ENCODE assay signal across 29 mouse cellular contexts in the genomic region with DNA sequence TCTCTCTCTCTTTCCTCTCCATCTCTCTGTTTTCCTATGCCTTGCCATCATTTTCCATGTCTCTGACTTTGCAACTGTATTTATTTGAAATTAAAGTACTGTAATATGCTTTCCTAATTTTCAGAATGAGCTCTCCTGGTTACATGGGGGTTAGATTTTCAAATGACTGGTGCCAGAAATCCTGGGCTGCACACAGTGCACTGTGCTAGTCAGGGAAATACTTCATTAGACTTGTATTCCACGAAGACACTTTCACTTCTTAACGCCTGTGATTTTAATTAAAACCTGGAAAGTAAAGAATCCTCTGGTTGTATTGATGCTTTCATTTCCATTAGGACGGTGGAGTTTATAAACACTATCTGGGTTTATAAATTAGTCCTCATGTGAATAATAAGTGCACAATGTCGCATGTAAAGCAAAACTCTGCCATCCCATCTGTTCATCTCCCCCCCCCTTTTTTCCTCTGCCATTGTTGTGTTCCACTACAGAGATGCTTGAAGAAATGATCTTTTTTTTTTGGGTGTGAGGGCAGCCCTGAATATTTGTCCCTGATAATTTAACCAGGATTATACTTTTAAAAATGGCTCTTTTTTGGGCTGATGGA.
A peak's percentile ranks its signal among the peaks of the same experiment; 100 is the strongest.
DNase-seq lines count a peak whose midpoint lies in the region; ATAC-seq and TF ChIP-seq lines count a peak whose summit lies in the region.
"Had no signal": no experiment of that assay in that cellular context is flagged by ENCODE, and none has a peak within 500 bp of the region (broad histone marks: within the 10 kb centered on the region; RNA-seq: fewer than 3 reads in every experiment).

No protein-coding gene starts in this region.

- H3K4me2 ChIP-seq in forebrain, embryonic 16.5 days (ENCODE audit: low read length) = no peak overlapping the region
- H3K4me2 ChIP-seq in forebrain, embryonic 13.5 days = no peak overlapping the region
- H3K4me2 ChIP-seq in hindbrain, postnatal 0 days (ENCODE audit: low read depth, low read length) = no peak overlapping the region
- H3K4me2 ChIP-seq in hindbrain, embryonic 12.5 days (replicated peaks) = no peak overlapping the region
- H3K4me2 ChIP-seq in neural tube, embryonic 15.5 days = no peak overlapping the region
- no peak overlapping the region for H3K4me2 ChIP-seq in midbrain, embryonic 16.5 days (ENCODE audit: low read length)
- H3K4me2 ChIP-seq: embryonic facial prominence, embryonic 12.5 days; embryonic facial prominence, embryonic 15.5 days; heart, embryonic 13.5 days; hindbrain, embryonic 14.5 days had no signal

- no peak for TF ChIP-seq CTCF in hindbrain, postnatal 0 days (IDR thresholded peaks at IDR 0.05; ENCODE audit: low read depth)
- no peak for TF ChIP-seq CTCF in brain, embryonic 14.5 days (IDR thresholded peaks at IDR 0.05; ENCODE audit: borderline replicate concordance, extremely low read depth, insufficient read depth, insufficient read length)

- H3K4me3 ChIP-seq in forebrain, embryonic 16.5 days (replicated peaks; ENCODE audit: low read length) = no peak overlapping the region
- no peak overlapping the region for H3K4me3 ChIP-seq in forebrain, embryonic 13.5 days
- no peak overlapping the region for H3K4me3 ChIP-seq in hindbrain, postnatal 0 days (ENCODE audit: low read length)
- H3K4me3 ChIP-seq in hindbrain, embryonic 12.5 days = no peak overlapping the region
- H3K4me3 ChIP-seq in neural tube, embryonic 15.5 days (replicated peaks) = no peak overlapping the region
- no peak overlapping the region for H3K4me3 ChIP-seq in midbrain, embryonic 16.5 days (ENCODE audit: low read depth, low read length)
- H3K4me3 ChIP-seq: embryonic facial prominence, embryonic 12.5 days; embryonic facial prominence, embryonic 15.5 days; heart, adult 2 months; heart, embryonic 10.5 days; heart, embryonic 13.5 days had no signal

- 35% methylated on average over 4 of the region's 4 CpGs for WGBS in forebrain, embryonic 16.5 days
- WGBS in forebrain, embryonic 13.5 days = 52% methylated on average over 4 of the region's 4 CpGs
- 48% methylated on average over 4 of the region's 4 CpGs for WGBS in hindbrain, postnatal 0 days
- 76% methylated on average over 4 of the region's 4 CpGs for WGBS in hindbrain, embryonic 12.5 days
- WGBS in neural tube, embryonic 15.5 days = 28% methylated on average over 4 of the region's 4 CpGs
- 49% methylated on average over 4 of the region's 4 CpGs for WGBS in midbrain, embryonic 16.5 days

- no peak overlapping the region for H3K27ac ChIP-seq in forebrain, embryonic 16.5 days (ENCODE audit: low read length)
- no peak overlapping the region for H3K27ac ChIP-seq in forebrain, embryonic 13.5 days
- H3K27ac ChIP-seq in hindbrain, postnatal 0 days = no peak overlapping the region
- no peak overlapping the region for H3K27ac ChIP-seq in hindbrain, embryonic 12.5 days
- no peak overlapping the region for H3K27ac ChIP-seq in neural tube, embryonic 15.5 days (replicated peaks)
- no peak overlapping the region for H3K27ac ChIP-seq in midbrain, embryonic 16.5 days (ENCODE audit: low read length)
- H3K27ac ChIP-seq: embryonic facial prominence, embryonic 12.5 days; embryonic facial prominence, embryonic 15.5 days; heart, adult 2 months; heart, embryonic 10.5 days; heart, embryonic 13.5 days; hindbrain, embryonic 14.5 days had no signal

- no peaks in the 10 kb centered on the region for H3K9me3 ChIP-seq in forebrain, embryonic 16.5 days (ENCODE audit: control insufficient read depth, low read length)
- no peaks in the 10 kb centered on the region for H3K9me3 ChIP-seq in forebrain, embryonic 13.5 days (replicated peaks)
- H3K9me3 ChIP-seq in hindbrain, postnatal 0 days (ENCODE audit: low read length) = no peaks in the 10 kb centered on the region
- no peaks in the 10 kb centered on the region for H3K9me3 ChIP-seq in hindbrain, embryonic 12.5 days (replicated peaks)
- H3K9me3 ChIP-seq in neural tube, embryonic 15.5 days (replicated peaks) = no peaks in the 10 kb centered on the region
- no peaks in the 10 kb centered on the region for H3K9me3 ChIP-seq in midbrain, embryonic 16.5 days (replicated peaks; ENCODE audit: control insufficient read depth, low read length, poor library complexity, severe bottlenecking)
- H3K9me3 ChIP-seq: embryonic facial prominence, embryonic 12.5 days; embryonic facial prominence, embryonic 15.5 days; G1E; heart, embryonic 10.5 days; heart, embryonic 13.5 days had no signal

- TF ChIP-seq POLR2A in brain, embryonic 14.5 days (IDR thresholded peaks at IDR 0.05; ENCODE audit: borderline replicate concordance, extremely low read depth, insufficient read depth, insufficient read length, poor library complexity, severe bottlenecking) = no peak

- no peak overlapping the region for H3K9ac ChIP-seq in forebrain, embryonic 16.5 days (replicated peaks; ENCODE audit: low read depth, low read length)
- no peak overlapping the region for H3K9ac ChIP-seq in forebrain, embryonic 13.5 days
- no peak overlapping the region for H3K9ac ChIP-seq in hindbrain, postnatal 0 days (replicated peaks; ENCODE audit: low read length)
- H3K9ac ChIP-seq in hindbrain, embryonic 12.5 days = no peak overlapping the region
- H3K9ac ChIP-seq in neural tube, embryonic 15.5 days (replicated peaks) = no peak overlapping the region
- no peak overlapping the region for H3K9ac ChIP-seq in midbrain, embryonic 16.5 days (ENCODE audit: low read depth, low read length)
- H3K9ac ChIP-seq: embryonic facial prominence, embryonic 12.5 days; embryonic facial prominence, embryonic 15.5 days; heart, embryonic 13.5 days; hindbrain, embryonic 14.5 days had no signal

- no peaks in the 10 kb centered on the region for H3K4me1 ChIP-seq in forebrain, embryonic 16.5 days (replicated peaks; ENCODE audit: control insufficient read depth, insufficient read depth, low read length)
- no peaks in the 10 kb centered on the region for H3K4me1 ChIP-seq in forebrain, embryonic 13.5 days
- no peaks in the 10 kb centered on the region for H3K4me1 ChIP-seq in hindbrain, postnatal 0 days (ENCODE audit: insufficient read depth, low read length)
- no peaks in the 10 kb centered on the region for H3K4me1 ChIP-seq in hindbrain, embryonic 12.5 days
- no peaks in the 10 kb centered on the region for H3K4me1 ChIP-seq in neural tube, embryonic 15.5 days
- no peaks in the 10 kb centered on the region for H3K4me1 ChIP-seq in midbrain, embryonic 16.5 days (ENCODE audit: control insufficient read depth, insufficient read depth, low read length)
- H3K4me1 ChIP-seq: embryonic facial prominence, embryonic 12.5 days; embryonic facial prominence, embryonic 15.5 days; heart, embryonic 10.5 days; heart, embryonic 13.5 days had no signal

- DNase-seq in hindbrain, postnatal 0 days (ENCODE audit: low spot score) = peak; percentile 12
- peak; percentile 34 for DNase-seq in brain, embryonic 14.5 days (ENCODE audit: low read depth)
- DNase-seq: adrenal gland, postnatal 10 days; adrenal gland, postnatal 36 days; B cell, adult 2 months; cerebellum, adult 11 months; cerebellum, adult 2 months; cerebellum, adult 9-11 months; cerebellum, postnatal 25 days; gastrocnemius, postnatal 10 days; gastrocnemius, postnatal 36 days; heart, adult 2 months; heart, postnatal 14 days; heart, postnatal 4 days had no signal

- no peaks in the 10 kb centered on the region for H3K27me3 ChIP-seq in forebrain, embryonic 16.5 days (replicated peaks; ENCODE audit: control insufficient read depth, insufficient read depth, low read length)
- no peaks in the 10 kb centered on the region for H3K27me3 ChIP-seq in forebrain, embryonic 13.5 days
- H3K27me3 ChIP-seq in hindbrain, postnatal 0 days (ENCODE audit: insufficient read depth, low read length) = no peaks in the 10 kb centered on the region
- H3K27me3 ChIP-seq in hindbrain, embryonic 12.5 days = no peaks in the 10 kb centered on the region
- no peaks in the 10 kb centered on the region for H3K27me3 ChIP-seq in neural tube, embryonic 15.5 days (replicated peaks)
- H3K27me3 ChIP-seq in midbrain, embryonic 16.5 days (ENCODE audit: control insufficient read depth, insufficient read depth, low read depth, low read length) = no peaks in the 10 kb centered on the region
- H3K27me3 ChIP-seq: CH12.LX; embryonic facial prominence, embryonic 12.5 days; embryonic facial prominence, embryonic 15.5 days; heart, embryonic 13.5 days; Patski had no signal

- no peaks in the 10 kb centered on the region for H3K36me3 ChIP-seq in forebrain, embryonic 16.5 days (ENCODE audit: control insufficient read depth, insufficient read depth)
- no peaks in the 10 kb centered on the region for H3K36me3 ChIP-seq in forebrain, embryonic 13.5 days (ENCODE audit: poor library complexity, severe bottlenecking)
- H3K36me3 ChIP-seq in hindbrain, postnatal 0 days (ENCODE audit: insufficient read depth, low read length) = no peaks in the 10 kb centered on the region
- no peaks in the 10 kb centered on the region for H3K36me3 ChIP-seq in hindbrain, embryonic 12.5 days
- no peaks in the 10 kb centered on the region for H3K36me3 ChIP-seq in neural tube, embryonic 15.5 days
- H3K36me3 ChIP-seq in midbrain, embryonic 16.5 days (ENCODE audit: control insufficient read depth, insufficient read depth, low read length) = no peaks in the 10 kb centered on the region
- H3K36me3 ChIP-seq: embryonic facial prominence, embryonic 12.5 days; embryonic facial prominence, embryonic 15.5 days; G1E; heart, embryonic 10.5 days; heart, embryonic 13.5 days had no signal

- ATAC-seq in forebrain, embryonic 16.5 days = 0 out of 2 replicates have a peak, but pooled peaks have one; percentile 43
- ATAC-seq in forebrain, embryonic 13.5 days = no peak
- ATAC-seq in hindbrain, postnatal 0 days = no peak
- ATAC-seq in hindbrain, embryonic 12.5 days (ENCODE audit: low FRiP score) = no peak
- ATAC-seq in neural tube, embryonic 15.5 days (ENCODE audit: low FRiP score) = peak; percentile 65; the same call in 1 of the 2 replicates
- no peak for ATAC-seq in midbrain, embryonic 16.5 days
- ATAC-seq: inflammation-experienced regulatory T-cells, adult 6 months; intestine, embryonic 16.5 days; Patski had no signal

Comparison
In these comparisons a context has a peak if more than half of its experiments do, and no peak if none do; other contexts are left out.
1. ATAC-seq: peak in forebrain, embryonic 16.5 days (single experiment) and neural tube, embryonic 15.5 days (single experiment); none in forebrain, embryonic 13.5 days (single experiment), hindbrain, postnatal 0 days (single experiment), hindbrain, embryonic 12.5 days (single experiment) and midbrain, embryonic 16.5 days (single experiment).